Mouse (Mus musculus) CH12F3 (cell line): ENCODE data around the gene Pole2.
"Not testable (repeated sequence)": the region's sequence is repeated elsewhere in the genome, so short reads cannot be mapped to it uniquely, and the experiment has no call there.

Source experiments
- in situ Hi-C: fragments of 300-500 bp; cut with MboI; formaldehyde crosslinking; loops from 2 replicates; pipeline ENCODE4 v1.14.3; 2020; ENCODE audit warnings: low sequenced_read_pairs

Gene Pole2

DNA sequence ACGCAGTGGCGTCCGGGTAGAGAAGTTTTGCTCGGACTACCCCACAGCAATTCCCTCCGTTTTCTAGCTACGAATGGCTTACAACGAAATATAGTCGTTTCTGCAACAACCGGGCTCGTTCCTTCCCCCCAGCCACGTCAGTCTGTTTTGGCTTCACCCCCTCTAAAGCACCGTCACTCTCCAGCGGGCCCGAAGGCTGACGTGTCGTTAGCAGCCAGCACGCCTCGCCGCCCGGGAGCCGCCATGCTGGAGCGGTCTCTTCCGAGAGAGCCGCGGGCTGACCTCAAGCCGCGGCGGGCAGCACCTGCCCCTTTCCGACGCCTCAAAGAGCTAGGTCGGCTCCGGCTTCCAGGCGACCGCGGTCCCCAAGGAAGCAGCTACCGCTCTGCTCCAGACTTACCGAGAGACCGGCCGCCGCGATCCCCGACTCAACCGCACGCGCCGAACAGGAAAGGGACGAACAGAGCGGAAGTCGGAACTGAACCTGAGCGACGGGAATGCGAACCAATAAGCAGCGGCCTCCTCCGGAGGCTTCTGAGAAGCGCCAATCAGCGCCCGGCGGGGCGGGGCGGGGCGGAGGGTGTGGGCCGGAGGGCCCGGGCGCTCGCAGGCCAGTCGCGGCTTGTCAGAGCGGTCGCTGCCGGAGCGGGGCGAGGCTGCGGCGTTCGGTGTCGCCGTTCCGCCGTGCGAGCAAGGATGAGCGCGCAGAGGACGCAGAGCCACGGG, 44.2 kb downstream of the Pole2 start, which contains the start of the genes Rpl36al and Mgat2:
Gene Rpl36al, minus strand, starts transcription at position 501 of the 726 bp plus-strand sequence.
Gene Mgat2, plus strand, starts transcription at position 575 of the 726 bp plus-strand sequence.
- in situ Hi-C loops: no loop called here

DNA sequence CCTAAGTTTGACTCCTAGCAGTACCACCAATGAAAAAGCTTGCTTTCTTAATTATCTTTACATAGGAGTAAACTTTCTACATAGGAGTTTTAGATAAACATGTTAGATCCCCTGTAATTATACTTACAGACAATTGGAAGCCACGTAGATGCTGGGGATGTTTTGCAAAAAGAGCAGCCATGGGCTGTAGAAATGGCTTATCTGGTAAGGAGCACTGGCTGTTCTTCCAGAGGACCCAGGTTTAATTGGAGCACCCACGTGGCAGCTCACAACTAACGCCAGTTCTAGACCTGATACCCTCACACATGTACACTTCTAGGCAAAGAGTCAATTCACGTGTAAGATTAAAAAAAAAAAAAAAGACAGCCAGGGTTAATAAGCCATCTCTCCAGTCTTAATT, 46.2 kb downstream of the Pole2 start:
- in situ Hi-C loops: no loop called here

DNA sequence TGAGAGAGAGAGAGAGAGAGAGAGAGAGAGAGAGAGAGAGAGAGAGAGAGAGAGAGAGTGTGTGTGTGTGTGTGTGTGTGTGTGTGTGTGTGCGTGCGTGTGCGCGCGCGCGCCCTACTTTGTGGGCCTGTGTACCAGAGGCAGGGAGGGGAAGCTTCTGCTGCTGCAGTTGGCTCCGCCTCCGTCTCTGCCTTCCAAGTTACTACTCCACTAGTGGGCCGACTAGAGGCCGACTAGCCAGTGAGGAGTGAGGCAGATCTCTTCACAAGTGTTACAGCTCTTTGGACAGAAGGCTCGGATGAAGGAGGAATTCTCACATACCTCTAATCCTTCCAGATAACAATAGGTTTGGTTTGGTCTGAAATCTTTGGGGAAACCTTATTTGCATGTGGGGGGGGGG, 48.6 kb downstream of the Pole2 start:
- in situ Hi-C loops: no loop called here

DNA sequence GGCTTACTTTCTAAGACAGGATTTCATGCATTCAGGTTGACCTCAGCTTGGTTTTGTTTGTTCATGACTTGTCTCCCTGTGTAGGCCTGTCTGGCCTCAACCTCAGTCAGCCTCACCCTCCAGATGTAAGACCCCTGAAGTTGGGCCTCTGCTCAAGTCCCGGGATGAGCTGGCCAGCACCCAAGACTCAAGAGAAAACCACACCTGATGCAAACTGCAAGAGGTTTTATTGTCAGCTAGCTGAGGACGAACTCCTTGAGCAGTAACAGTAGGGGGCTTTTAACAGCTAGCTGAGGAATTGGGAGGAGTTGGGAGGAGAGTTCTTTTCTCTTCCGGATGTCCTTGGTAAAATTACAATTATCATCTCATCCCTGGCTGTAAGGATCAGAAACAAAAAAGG, 50.5 kb downstream of the Pole2 start:
- in situ Hi-C loops: no loop called here

DNA sequence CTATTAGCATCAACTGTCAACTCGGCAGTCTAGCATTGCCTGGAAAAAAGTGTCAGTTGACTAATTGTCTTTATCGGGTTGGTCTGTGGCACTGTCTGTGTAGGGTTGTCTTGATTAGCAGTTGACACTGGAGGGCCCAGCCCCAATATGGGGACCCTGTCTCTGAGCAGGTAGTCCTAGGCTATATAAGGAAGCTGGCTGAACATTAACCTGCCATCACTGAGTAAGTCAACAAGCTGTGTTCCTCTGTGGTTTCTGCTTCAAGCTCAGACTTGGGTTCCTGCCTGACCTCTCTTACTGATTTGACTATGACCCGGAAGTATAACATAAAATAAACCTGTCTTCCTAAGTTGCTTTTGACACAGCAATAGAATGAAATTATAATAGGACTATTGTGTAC, 52.0 kb downstream of the Pole2 start:
- in situ Hi-C loops: no loop called here

DNA sequence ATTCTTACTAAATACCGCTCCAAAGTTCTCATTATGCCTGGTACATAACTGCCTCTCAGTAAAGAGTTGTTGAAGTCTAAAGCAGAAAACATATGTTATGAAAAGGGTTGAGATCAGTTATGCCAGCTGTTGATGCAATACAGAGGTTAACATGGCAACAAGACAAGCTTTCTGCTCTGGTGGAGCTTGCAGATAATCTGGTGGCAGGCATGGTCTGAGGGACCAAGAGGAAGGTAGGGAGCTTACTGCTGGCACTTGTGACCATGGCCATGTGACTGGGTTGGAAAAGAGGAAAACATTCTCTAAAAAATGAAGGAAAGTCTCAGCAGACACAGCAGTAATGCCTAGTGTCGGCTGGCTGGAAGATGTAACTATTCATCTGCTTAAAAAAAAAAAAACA, 56.7 kb downstream of the Pole2 start:
- in situ Hi-C loops: no loop called here

DNA sequence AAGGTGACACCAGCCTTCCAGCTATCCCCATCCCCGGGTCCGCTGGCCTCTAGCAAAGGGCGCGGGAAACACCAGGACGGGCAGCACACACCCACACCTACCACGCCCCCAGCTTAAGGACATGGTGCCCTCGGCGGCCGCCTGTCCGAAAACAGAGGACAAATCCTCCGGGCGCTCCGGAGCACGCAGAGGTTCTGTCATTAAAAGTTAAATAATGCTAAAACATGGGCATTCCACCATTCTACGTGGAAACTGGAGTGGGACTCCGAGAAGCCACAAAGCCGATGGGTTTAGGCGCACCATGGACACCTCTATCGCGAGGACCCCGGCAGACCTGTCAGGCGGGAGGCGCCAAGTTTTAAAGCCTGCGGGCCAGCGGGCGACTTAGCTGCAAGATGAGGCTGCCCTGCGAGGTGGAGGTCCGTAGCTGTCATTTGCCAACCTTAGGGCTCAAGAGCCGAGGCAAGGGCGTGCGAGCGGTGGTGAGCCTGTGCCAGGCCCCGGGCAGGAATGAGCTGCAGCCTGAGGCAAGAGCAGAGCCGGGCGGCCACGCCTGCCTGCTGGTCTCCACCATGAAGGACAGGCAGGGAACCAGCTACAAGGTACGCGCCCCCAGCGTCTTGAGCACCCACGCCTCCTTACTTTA, 59.4 kb downstream of the Pole2 start, which contains the start of gene Lrr1:
Gene Lrr1, plus strand, starts transcription at position 354 of the 646 bp plus-strand sequence.
- in situ Hi-C loops: no loop called here

DNA sequence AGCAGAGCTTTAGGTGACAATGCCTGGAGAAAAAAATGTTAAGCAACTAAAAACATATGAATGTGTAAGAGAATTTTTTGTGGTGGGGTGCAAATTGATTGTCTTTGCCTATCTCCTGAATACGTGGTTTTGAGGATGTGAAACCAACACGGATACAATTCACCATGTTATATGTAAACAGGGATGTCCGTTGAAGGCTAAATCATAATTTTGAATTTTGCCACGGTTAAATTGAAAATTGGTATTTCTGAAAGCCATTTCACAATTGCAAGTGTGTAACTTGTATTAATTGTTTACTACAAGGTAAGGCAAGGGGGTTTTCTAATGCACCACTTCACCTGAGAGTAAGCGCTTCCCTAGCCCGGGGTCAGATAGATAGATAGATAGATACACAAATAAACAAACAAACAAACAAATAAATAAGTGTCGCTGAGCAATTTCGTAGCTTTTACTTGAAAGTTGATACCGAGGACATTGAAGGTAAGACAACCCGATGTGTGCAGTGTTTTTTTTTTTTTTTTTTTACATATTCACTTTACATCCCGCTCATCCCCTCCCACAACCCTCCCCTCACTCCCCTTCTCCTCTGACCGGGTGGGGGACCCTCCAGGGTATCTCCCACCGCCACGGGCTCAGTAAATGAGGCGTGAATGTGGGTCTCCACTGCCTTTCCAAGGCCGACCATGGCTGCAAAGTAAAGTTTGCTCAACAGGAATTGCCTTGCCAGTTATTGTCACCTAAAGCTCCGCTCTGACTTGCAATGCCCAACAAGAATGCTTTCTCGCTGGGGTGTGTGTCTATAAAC, 60.1 kb downstream of the Pole2 start:
- in situ Hi-C loops: no loop called here

DNA sequence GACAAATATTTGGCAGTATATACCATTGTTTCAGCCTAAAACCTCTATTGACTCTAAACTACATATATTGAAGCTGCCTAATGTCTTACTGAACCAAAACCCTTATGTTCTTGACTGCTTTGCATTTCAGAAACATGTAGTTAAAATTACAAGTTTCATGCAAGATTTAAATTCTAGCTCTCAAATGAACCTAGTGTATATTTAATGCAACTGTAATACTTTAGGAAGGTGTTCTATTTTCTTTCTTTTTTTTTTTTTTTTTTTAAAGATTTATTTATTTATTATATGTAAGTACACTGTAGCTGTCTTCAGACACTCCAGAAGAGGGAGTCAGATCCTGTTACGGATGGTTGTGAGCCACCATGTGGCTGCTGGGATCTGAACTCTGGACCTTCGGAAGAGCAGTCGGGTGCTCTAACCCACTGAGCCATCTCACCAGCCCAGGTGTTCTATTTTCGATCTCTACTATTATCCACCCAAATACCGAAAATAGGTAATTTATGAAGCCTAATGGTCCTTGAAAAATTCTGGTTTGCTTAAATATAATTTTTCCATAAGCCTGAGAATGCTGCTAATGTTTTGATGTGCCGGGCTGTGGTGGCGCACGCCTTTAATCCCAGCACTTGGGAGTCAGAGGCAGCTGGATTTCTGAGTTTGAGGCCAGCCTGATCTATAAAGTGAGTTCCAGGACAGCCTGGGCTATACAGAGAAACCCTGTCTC, 61.0 kb downstream of the Pole2 start:
- in situ Hi-C loops: not testable (repeated sequence)

DNA sequence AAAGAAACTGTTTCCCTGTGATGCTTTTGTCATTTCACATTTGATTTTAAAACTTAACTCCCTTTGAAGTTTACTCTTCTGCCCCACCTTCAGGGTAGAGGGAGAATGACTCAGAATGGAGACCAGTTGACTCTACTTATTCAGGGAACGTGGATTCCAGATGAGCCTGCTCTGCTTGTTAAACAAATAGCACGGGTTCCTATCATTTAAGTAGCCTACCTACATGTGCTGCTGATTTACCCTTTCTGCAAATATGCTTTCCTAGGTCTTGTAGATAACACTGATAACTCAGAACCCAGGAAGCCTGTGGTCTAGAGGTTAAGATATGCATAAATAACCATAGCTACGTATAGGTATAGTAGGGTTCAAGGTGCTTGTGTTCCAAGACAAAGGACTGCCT, 63.1 kb downstream of the Pole2 start:
- in situ Hi-C loops: no loop called here

DNA sequence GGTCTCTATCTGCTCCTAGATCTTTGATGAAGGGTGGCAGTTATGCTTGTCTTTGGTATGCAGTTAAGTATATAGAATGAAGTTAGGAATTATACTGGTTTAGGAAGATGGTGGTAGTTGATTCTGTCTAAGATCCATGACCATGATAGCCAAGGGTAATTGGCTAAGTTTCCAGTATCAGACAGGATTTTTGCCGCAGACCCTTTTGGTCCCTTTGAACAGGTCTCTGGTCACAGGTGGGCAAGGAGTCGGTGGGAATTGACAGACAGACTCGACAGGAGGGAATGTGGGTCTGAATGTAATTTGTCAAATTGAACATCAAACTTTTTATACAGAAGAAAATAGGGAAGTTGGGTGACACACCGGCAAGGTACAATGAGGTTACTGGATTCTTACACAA, 64.4 kb downstream of the Pole2 start:
- in situ Hi-C loops: not testable (repeated sequence)

DNA sequence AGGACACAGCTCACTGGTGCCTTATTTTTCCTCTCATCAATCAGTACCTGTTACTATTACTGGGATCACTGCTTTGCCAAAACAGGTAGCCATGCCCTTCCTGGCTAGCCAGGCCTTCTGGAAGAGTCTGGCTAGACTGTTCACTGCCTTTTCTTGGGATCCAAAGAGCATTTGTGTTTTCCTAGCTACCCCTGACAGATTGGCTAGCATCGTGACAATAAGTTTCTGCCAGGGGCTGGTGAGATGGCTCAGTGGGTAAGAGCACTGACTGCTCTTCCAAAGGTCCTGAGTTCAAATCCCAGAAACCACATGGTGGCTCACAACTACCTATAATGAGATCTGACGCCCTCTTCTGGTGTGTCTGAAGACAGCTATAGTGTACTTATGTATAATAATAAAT, 67.3 kb downstream of the Pole2 start:
- in situ Hi-C loops: not testable (repeated sequence)

DNA sequence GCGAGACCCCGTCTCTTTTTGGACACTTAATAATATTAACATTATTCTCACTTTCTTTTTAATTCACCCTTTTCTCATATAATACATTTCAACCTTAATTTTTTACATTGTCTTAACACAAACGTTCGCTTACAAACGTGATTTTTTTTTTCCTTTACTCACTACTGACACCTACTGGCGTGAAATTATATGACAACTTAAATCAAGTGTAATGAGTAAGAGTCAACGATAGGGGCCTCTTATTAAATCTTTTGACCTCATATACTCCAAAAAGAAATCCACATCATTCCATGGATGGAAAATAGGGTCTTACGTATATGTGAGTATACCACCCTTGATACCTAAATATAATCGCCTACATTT, 68.4 kb downstream of the Pole2 start:
- in situ Hi-C loops: no loop called here

DNA sequence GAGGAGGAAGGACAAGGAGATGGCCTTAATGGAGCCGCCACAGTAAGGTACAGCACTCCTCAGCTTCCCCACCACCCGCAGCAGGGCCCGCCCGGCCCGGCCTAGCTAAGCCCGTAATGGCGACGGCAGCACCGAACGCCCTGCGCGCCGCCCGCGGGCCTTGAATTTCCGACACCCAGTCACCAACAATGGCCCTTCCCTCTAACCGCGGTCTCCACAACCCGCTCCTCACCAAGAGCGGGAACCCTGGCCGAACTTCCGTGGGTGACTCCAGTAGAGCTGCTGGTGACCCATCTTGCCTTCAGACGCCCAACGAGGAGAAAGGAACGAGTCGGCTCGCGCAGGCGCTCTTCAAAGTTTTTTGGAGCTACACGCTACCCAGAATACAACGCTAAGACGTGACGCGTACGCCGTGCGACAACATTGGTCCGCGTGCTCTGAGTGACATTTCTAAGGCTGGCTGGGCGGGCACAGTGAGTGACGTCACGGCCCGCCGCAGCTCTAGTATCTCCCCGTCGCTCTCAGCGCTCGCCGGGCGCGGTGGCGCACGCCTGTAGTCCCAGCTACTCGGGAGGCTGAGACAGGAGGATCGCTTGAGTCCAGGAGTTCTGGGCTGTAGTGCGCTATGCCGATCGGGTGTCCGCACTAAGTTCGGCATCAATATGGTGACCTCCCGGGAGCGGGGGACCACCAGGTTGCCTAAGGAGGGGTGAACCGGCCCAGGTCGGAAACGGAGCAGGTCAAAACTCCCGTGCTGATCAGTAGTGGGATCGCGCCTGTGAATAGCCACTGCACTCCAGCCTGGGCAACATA, 69.0 kb downstream of the Pole2 start, which contains the start of gene Rps29:
Gene Rps29, minus strand, starts transcription at position 422 of the 813 bp plus-strand sequence.
- in situ Hi-C loops: not testable (repeated sequence)

DNA sequence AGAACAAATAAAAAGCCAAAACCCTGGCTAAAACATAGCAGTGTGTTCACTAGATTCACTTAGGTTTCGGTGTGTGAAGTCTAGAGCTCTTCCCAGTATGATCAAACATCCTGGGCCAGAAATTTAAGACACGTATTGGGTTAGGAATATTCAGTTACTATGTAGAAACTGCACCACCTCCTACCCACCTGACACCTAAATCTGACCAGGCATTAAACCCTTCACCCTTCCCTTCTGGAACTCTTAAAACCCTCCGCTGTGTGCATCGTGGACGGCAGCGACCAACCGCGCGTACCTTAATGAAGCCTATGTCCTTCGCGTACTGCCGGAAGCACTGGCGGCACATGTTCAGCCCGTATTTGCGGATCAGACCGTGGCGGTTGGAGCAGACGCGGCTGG, 69.6 kb downstream of the Pole2 start:
- in situ Hi-C loops: no loop called here

DNA sequence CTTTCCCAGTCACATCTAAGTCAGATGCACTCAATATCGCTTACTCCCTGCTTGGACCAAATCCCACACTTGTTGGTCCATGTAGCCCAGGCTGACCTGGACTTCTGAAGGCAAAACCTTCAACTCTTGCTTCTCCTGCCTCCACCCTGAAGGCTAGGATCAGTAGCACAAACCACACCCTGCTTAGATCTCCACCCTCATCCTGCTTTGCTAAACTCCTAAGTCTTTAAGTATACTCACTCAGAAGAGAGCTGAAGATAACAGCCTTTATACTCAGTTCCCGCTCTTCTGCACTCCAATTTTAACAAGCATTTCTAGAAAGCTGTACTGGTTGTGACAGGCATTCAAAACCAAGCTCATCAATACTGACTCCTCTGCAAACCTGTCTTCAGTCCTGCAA, 70.9 kb downstream of the Pole2 start:
- in situ Hi-C loops: no loop called here

DNA sequence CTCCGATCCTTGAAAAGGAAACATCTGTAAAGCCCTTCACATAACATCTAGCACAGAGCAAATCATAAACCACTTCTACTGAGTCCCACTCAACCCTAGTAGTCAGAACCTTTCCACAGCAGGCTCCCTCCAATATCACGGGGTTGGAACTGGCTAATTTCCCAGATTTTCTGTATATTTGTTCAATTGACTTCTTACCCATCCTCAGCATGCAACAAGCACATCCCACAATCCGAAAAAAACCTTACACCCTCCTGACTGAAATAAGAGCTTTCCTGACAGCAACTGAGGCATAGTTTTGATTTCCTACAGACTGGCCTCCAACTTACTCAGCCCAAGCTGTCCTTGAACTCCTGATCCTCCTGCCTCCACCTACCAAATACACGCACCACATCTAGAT, 71.6 kb downstream of the Pole2 start:
- in situ Hi-C loops: no loop called here

DNA sequence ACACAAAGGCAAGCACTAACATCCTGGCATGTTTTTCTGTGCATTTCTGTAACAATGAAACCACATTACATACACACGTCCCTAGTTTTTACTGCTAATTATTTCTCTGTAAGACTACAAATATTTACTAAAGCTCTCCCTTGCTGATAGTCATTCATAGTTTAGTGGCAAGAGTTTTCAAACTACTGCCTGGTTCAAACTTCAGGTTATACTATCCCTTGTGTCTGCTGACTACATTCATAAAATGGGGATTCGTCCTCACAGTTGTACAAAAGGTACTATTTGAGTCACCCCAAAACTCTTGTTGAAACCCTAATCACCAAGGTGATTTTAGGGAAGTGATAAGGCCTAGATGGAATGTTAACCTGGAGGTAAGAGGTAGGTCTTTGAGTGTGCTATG, 72.1 kb downstream of the Pole2 start:
- in situ Hi-C loops: no loop called here
